Mouse (Mus musculus): Measurements from ENCODE around the gene Mlx. TPM values are rescaled to one million over a fixed set of nuclear protein-coding genes. Genes with fewer than 3 reads are reported as not detected.
A peak's percentile ranks its signal among the peaks of the same experiment; 100 is the strongest.
"Not testable (repeated sequence)": the region's sequence is repeated elsewhere in the genome, so short reads cannot be mapped to it uniquely, and the experiment has no call there.

The Mlx gene
- total and polyA plus RNA-seq, 2 experiments from 2014 or later = 68.0 to 82.4 TPM

- TF ChIP-seq CTCF (IDR thresholded peaks at IDR 0.05; ENCODE audit: low read depth) = no peak
- DNase-seq (no peak), ATAC-seq (no peak)
- H3K4me1 ChIP-seq (ENCODE audit: insufficient read depth) = no peaks in the 10 kb centered on the region
- no peak overlapping the region for H3K9ac ChIP-seq
- no peaks in the 10 kb centered on the region for H3K27me3 ChIP-seq (ENCODE audit: insufficient read depth, low read length)
- WGBS = 88% methylated on average over 3 of the region's 3 CpGs
- no peak overlapping the region for H3K4me3 ChIP-seq (ENCODE audit: low read depth, low read length)
- H3K4me2 ChIP-seq (ENCODE audit: low read depth) = no peak overlapping the region
- H3K27ac ChIP-seq (ENCODE audit: low read depth, low read length) = no peak overlapping the region
- H3K9me3 ChIP-seq (ENCODE audit: low read length) = no peaks in the 10 kb centered on the region
- 0 out of 2 replicates have a peak, but pooled peaks cover 3% of the 10 kb centered on the region for H3K36me3 ChIP-seq (ENCODE audit: insufficient read depth)
These were observed 25.1 kb downstream of the Mlx start for GRCm38 (mm10) chr11:101112186-101112585.

DNA sequence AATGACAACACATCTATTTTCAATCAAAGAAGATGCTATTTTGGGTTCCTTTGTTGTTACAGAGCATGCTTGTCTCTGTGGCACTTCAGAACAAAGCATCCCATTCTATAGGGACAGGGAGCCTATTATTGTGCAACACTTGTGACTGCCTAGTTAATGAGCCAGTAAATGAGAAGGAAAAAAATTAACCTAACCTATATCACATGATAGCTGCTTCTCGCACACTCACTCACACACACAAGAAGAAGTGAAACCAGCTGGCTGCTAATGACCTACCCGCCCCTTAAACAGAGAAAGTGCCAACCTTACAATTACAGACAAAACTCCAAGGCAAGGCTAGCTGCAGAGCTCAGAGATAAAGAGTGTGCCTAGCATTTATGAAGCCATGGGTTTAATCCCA lies 28.5 kb downstream of the Mlx start:
- 27% methylated on average over 2 of the region's 2 CpGs for WGBS
- Histone ChIP-seq H3K36me3 (ENCODE audit: insufficient read depth) (no peaks in the 10 kb centered on the region), H3K27me3 (ENCODE audit: insufficient read depth, low read length) (no peaks in the 10 kb centered on the region), H3K4me1 (ENCODE audit: insufficient read depth) (peaks cover 10% of the 10 kb centered on the region), H3K9ac (no peak overlapping the region), H3K4me3 (ENCODE audit: low read depth, low read length) (no peak overlapping the region), H3K9me3 (ENCODE audit: low read length) (no peaks in the 10 kb centered on the region), H3K4me2 (ENCODE audit: low read depth) (no peak overlapping the region), H3K27ac (ENCODE audit: low read depth, low read length) (no peak overlapping the region)
- no peak for TF ChIP-seq CTCF (IDR thresholded peaks at IDR 0.05; ENCODE audit: low read depth)
- DNase-seq (no peak), ATAC-seq (no peak)

DNA sequence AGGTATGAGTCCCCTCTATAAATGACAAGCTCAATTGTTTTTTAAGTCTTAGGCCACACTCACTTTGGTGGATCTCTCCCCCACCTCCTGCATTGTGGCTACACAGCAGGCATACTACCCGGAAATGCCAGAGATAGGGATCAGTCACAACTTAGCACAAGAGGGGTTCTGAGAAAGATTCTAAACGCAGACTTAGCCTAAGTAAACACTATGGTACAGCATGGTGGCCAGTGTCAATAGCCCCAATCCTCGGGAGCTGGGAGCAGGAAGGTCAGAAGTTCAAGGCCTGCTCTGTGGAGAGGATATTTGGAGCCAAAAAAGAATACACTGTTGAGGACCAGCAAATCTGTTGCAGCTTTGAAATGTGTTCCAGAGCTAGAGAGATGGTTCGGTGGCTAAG lies 31.0 kb downstream of the Mlx start:
- ATAC-seq (no peak), DNase-seq (no peak)
- H3K9ac ChIP-seq = peak overlapping the region; percentile 94; the same call in 1 of the 2 replicates
- WGBS = 54% methylated on average over 4 of the region's 4 CpGs
- peaks cover 8% of the 10 kb centered on the region; the same call in 1 of the 2 replicates for H3K36me3 ChIP-seq (ENCODE audit: insufficient read depth)
- H3K4me1 ChIP-seq (ENCODE audit: insufficient read depth) = peaks cover 17% of the 10 kb centered on the region
- H3K27ac ChIP-seq (ENCODE audit: low read depth, low read length) = no peak overlapping the region
- peak overlapping the region; percentile 87 for H3K4me2 ChIP-seq (ENCODE audit: low read depth)
- no peak for TF ChIP-seq CTCF (IDR thresholded peaks at IDR 0.05; ENCODE audit: low read depth)
- H3K4me3 ChIP-seq (ENCODE audit: low read depth, low read length) = no peak overlapping the region
- no peaks in the 10 kb centered on the region for H3K9me3 ChIP-seq (ENCODE audit: low read length)
- no peaks in the 10 kb centered on the region for H3K27me3 ChIP-seq (ENCODE audit: insufficient read depth, low read length)

- Histone ChIP-seq H3K9ac (peak overlapping the region; percentile 94), H3K9me3 (ENCODE audit: low read length) (no peaks in the 10 kb centered on the region), H3K4me1 (ENCODE audit: insufficient read depth) (peaks cover 17% of the 10 kb centered on the region), H3K27me3 (ENCODE audit: insufficient read depth, low read length) (no peaks in the 10 kb centered on the region), H3K4me2 (ENCODE audit: low read depth) (peak overlapping the region; percentile 87), H3K4me3 (ENCODE audit: low read depth, low read length) (peak overlapping the region; percentile 75), H3K27ac (ENCODE audit: low read depth, low read length) (peak overlapping the region; percentile 94), H3K36me3 (ENCODE audit: insufficient read depth) (peaks cover 12% of the 10 kb centered on the region; the same call in 1 of the 2 replicates)
- TF ChIP-seq CTCF (IDR thresholded peaks at IDR 0.05; ENCODE audit: low read depth) = peak; percentile 47
- under 1% methylated on average over 39 of the region's 39 CpGs for WGBS
- ATAC-seq = peak; percentile 66
- DNase-seq = no peak
These were observed 32.2 kb downstream of the Mlx start for GRCm38 (mm10) chr11:101119131-101119760.

DNA sequence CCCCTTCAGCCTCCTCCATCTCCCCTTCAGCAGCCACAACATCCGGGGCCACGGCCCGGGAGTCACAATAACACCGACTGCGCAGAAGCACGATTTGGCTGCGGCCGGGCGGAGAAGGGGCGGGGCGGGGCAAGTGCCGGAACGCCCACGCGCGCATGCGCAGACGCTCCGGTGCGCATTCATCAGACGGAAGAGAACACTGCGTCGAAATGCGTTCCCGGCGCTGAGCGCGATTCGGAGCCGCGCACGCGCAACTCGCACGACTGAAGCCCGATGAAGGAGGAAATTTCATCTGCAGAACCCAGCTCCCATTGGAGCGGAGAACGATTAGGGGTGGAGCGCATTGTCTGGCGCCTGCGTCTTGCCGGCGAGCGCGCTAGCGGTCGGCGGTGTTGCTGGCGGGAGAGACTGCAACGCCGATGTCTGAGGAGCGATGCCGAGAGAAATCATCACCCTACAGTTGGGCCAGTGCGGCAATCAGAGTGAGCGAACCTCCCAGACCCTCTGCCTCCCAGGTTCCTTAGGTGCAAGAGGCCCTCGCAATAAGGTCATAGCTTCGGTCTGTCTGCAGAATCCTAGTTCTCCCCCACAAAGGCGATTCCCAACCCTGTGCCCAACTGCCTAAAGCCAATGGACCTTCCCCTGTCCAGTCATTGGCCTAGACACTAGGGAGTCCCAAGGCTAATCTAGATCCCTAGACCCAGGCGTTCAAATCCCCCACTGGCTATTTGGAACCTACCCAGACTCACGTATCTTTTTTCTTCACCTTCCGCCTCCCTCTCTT lies 32.9 kb downstream of the Mlx start, which contains the start of the genes Retreg3 and Tubg1:
Gene Retreg3 (minus strand): TSS at position 133 of the 784 bp plus-strand sequence.
Gene Tubg1 (plus strand): TSS at position 178 of the 784 bp plus-strand sequence.
- DNase-seq (peak; percentile 100), ATAC-seq (peak; percentile 98)
- TF ChIP-seq CTCF (IDR thresholded peaks at IDR 0.05; ENCODE audit: low read depth) = peak; percentile 6; the same call in 1 of the 2 replicates
- Histone ChIP-seq H3K27me3 (ENCODE audit: insufficient read depth, low read length) (no peaks in the 10 kb centered on the region), H3K4me2 (ENCODE audit: low read depth) (peak within 1 kb of the TSS; percentile 88), H3K9ac (peak within 1 kb of the TSS; percentile 94), H3K4me3 (ENCODE audit: low read depth, low read length) (peak within 1 kb of the TSS; percentile 75), H3K27ac (ENCODE audit: low read depth, low read length) (peak within 1 kb of the TSS; percentile 94), H3K9me3 (ENCODE audit: low read length) (no peaks in the 10 kb centered on the region), H3K36me3 (ENCODE audit: insufficient read depth) (peaks cover 15% of the 10 kb centered on the region; the same call in 1 of the 2 replicates), H3K4me1 (ENCODE audit: insufficient read depth) (peaks cover 17% of the 10 kb centered on the region)
- 4% methylated on average over 61 of the region's 61 CpGs for WGBS

GRCm38 (mm10) chr11:101120545-101121188 lies 33.6 kb downstream of the Mlx start:
- peak overlapping the region; percentile 74 for H3K9ac ChIP-seq
- DNase-seq (no peak), ATAC-seq (no peak)
- peak overlapping the region; percentile 88 for H3K4me2 ChIP-seq (ENCODE audit: low read depth)
- peak overlapping the region; percentile 81; the same call in 1 of the 2 replicates for H3K27ac ChIP-seq (ENCODE audit: low read depth, low read length)
- H3K27me3 ChIP-seq (ENCODE audit: insufficient read depth, low read length) = no peaks in the 10 kb centered on the region
- H3K4me3 ChIP-seq (ENCODE audit: low read depth, low read length) = peak overlapping the region; percentile 75
- no peaks in the 10 kb centered on the region for H3K9me3 ChIP-seq (ENCODE audit: low read length)
- H3K36me3 ChIP-seq (ENCODE audit: insufficient read depth) = peaks cover 22% of the 10 kb centered on the region
- peaks cover 17% of the 10 kb centered on the region for H3K4me1 ChIP-seq (ENCODE audit: insufficient read depth)
- WGBS = 21% methylated on average over 19 of the region's 19 CpGs
- no peak for TF ChIP-seq CTCF (IDR thresholded peaks at IDR 0.05; ENCODE audit: low read depth)

DNA sequence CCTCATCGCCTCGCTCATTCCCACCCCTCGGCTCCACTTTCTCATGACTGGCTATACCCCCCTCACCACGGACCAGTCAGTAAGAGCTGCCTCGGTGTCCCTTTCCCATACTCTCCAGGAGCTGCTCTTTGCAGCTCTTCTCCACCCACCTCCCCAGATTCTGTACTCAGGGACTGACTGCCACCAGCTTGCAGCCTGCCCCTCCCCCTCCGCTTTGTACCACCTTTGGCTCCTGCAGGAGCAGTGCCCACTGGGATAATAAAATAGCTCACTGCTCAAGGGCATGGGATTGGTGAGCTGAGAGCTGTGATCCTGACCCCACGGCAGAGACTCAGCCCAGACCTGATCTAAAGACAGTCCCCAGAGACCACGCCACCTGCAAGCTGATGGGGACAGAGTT lies 37.4 kb downstream of the Mlx start:
- not testable (repeated sequence) for H3K4me2 ChIP-seq (ENCODE audit: low read depth); H3K4me1 ChIP-seq (ENCODE audit: insufficient read depth); ATAC-seq; H3K9me3 ChIP-seq (ENCODE audit: low read length); H3K27ac ChIP-seq (ENCODE audit: low read depth, low read length); H3K27me3 ChIP-seq (ENCODE audit: insufficient read depth, low read length); H3K9ac ChIP-seq; H3K4me3 ChIP-seq (ENCODE audit: low read depth, low read length); DNase-seq
- WGBS = 97% methylated on average over 8 of the region's 8 CpGs
- peaks cover 32% of the 10 kb centered on the region for H3K36me3 ChIP-seq (ENCODE audit: insufficient read depth)

- ATAC-seq; DNase-seq; H3K27me3 ChIP-seq (ENCODE audit: insufficient read depth, low read length): not testable (repeated sequence)
These were observed 37.9 kb downstream of the Mlx start for GRCm38 (mm10) chr11:101125008-101125407.

More at GRCm38 (mm10) chr11:101125008-101125407, 37.9 kb downstream of the Mlx start:
- not testable (repeated sequence) for H3K27ac ChIP-seq (ENCODE audit: low read depth, low read length); H3K9ac ChIP-seq; H3K4me2 ChIP-seq (ENCODE audit: low read depth); H3K4me1 ChIP-seq (ENCODE audit: insufficient read depth); H3K9me3 ChIP-seq (ENCODE audit: low read length); H3K4me3 ChIP-seq (ENCODE audit: low read depth, low read length)
- WGBS = 97% methylated on average over 7 of the region's 9 CpGs
- H3K36me3 ChIP-seq (ENCODE audit: insufficient read depth) = peaks cover 32% of the 10 kb centered on the region
